Comparison of ENCODE assay signal across 7 mouse cellular contexts in the genomic region with DNA sequence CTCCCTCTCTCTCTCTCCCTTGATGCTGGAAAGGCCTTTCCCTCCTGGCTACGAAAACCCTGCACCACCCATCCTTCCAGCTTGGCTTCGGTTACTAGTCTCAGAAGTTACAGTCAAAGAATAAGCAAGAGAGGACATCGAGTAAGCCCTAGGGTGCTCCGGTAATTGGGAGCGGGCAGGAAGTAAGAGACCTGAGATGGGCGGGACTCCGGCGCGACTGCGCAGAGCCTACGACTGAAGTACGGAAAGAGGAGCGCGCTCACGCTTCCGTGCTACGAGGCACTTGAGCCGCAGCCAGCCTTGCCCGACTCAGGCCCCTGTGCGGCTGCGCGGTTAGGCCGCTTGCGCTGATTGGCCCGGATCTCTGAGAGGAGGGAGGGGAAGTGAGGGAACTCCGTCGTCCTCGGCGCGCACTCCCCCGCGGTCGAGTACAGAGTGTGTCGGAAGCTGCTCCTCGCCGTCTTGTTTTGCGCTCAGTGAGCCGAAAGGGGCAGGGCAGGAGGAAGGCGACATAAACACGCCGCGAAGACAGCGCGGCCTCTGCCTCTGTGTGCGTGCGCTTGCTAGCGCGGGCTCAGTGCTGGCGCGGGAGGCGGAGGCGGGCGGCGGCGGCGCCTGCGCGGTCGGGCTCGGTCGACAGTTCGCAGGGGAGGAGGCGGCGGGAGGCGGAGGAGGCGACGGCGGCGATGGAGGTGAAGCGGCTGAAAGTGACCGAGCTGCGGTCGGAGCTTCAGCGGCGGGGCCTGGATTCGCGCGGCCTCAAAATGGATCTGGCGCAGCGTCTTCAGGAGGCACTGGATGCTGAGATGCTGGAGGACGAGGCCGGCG. TPM values are rescaled to one million over a fixed set of nuclear protein-coding genes. Genes with fewer than 3 reads are reported as not detected.
DNase-seq lines count a peak whose midpoint lies in the region; ATAC-seq lines count a peak whose summit lies in the region.

Gene Hnrnpul2 (plus strand): TSS at position 415 of the 828 bp plus-strand sequence.

- H3K9ac ChIP-seq in intestine, embryonic 15.5 days, result peak within 1 kb of the TSS; percentile 98

- ATAC-seq in intestine, embryonic 15.5 days, result peak; percentile 95

- intact Hi-C loops in gastrocnemius, postnatal 36 days (cut with DNase I), result no loop called here
- intact Hi-C loops in left cerebral cortex, postnatal 25 days (cut with DNase I), result loop anchor here (1.0 to 5.0 kb wide), 5 partner anchors 17 to 253 kb away; partner anchors contain the start of genes 1700092M07Rik, Nxf1, Polr2g and Stx5a

- DNase-seq in adrenal gland, adult 2 months, result peak; percentile 99
- peak; percentile 96 for DNase-seq in embryo, embryonic 11.5 days (ENCODE audit: low read depth, low spot score)
- peak; percentile 97 for DNase-seq in gastrocnemius, postnatal 36 days
- DNase-seq in left cerebral cortex, postnatal 25 days (ENCODE audit: low spot score in 2 of 2), result peak; percentile 99
- peak; percentile 97 for DNase-seq in midbrain, embryonic 10.5 days (ENCODE audit: low spot score)
- peak; percentile 98 for DNase-seq in right cerebral cortex, postnatal 4 days

- H3K4me1 ChIP-seq in intestine, embryonic 15.5 days (replicated peaks), result peaks cover 21% of the 10 kb centered on the region
- H3K4me1 ChIP-seq in midbrain, embryonic 10.5 days, result peaks cover 46% of the 10 kb centered on the region

- no peaks in the 10 kb centered on the region for H3K9me3 ChIP-seq in intestine, embryonic 15.5 days
- H3K9me3 ChIP-seq in midbrain, embryonic 10.5 days (replicated peaks), result no peaks in the 10 kb centered on the region

- peak within 1 kb of the TSS; percentile 100 for H3K27ac ChIP-seq in intestine, embryonic 15.5 days
- peak within 1 kb of the TSS; percentile 98 for H3K27ac ChIP-seq in midbrain, embryonic 10.5 days (replicated peaks)

- H3K36me3 ChIP-seq in intestine, embryonic 15.5 days, result peaks cover 14% of the 10 kb centered on the region
- H3K36me3 ChIP-seq in midbrain, embryonic 10.5 days, result peaks cover 58% of the 10 kb centered on the region

- H3K4me2 ChIP-seq in intestine, embryonic 15.5 days (replicated peaks), result peak within 1 kb of the TSS; percentile 80

- WGBS in intestine, embryonic 15.5 days, result under 1% methylated on average over 81 of the region's 83 CpGs
- under 1% methylated on average over 83 of the region's 83 CpGs for WGBS in midbrain, embryonic 10.5 days

- no peaks in the 10 kb centered on the region for H3K27me3 ChIP-seq in intestine, embryonic 15.5 days (replicated peaks)
- H3K27me3 ChIP-seq in midbrain, embryonic 10.5 days (ENCODE audit: low read depth, poor library complexity, severe bottlenecking), result no peaks in the 10 kb centered on the region

- peak within 1 kb of the TSS; percentile 98 for H3K4me3 ChIP-seq in intestine, embryonic 15.5 days (replicated peaks)
- H3K4me3 ChIP-seq in midbrain, embryonic 10.5 days, result peak within 1 kb of the TSS; percentile 100

RNA-seq across cellular contexts. Expression of gene Hnrnpul2, which starts in this region (rescaled TPM):
- total RNA-seq in adrenal gland, adult 2 months (2021), result 10 to 100 TPM; 56.3 to 57.4 TPM
- 8.4 and 10.0 TPM in 2 replicates for polyA plus RNA-seq in adrenal gland, adult 2 months (2012; rRNA removed)
- total RNA-seq in gastrocnemius, postnatal 36 days (2021), result 10 to 100 TPM; 31.0 to 36.6 TPM
- 5.1 and 5.4 TPM in 2 replicates for polyA plus RNA-seq in intestine, embryonic 15.5 days (2015; fragmentation: Nextera tagmentation; extraction: Ambion mirVana)
- 100 to 1,000 TPM; 110 to 112 TPM for total RNA-seq in left cerebral cortex, postnatal 25 days (2021)
- 4.3 and 4.4 TPM in 2 replicates for polyA plus RNA-seq in midbrain, embryonic 10.5 days (2016; fragmentation: Nextera tagmentation; extraction: Ambion mirVana)

Comparison
In these comparisons a context has a peak if more than half of its experiments do, and no peak if none do; other contexts are left out.
1. Peak in every context shown above with its lines: DNase-seq, ATAC-seq, H3K4me3 ChIP-seq and H3K27ac ChIP-seq.